Mouse (Mus musculus): ENCODE measurements around the gene Naaa. TPM values are rescaled to one million over a fixed set of nuclear protein-coding genes. Genes with fewer than 3 reads are reported as not detected.

Naaa gene
- polyA plus RNA-seq, 1 experiment from 2014 or later = 2.9 TPM

DNA sequence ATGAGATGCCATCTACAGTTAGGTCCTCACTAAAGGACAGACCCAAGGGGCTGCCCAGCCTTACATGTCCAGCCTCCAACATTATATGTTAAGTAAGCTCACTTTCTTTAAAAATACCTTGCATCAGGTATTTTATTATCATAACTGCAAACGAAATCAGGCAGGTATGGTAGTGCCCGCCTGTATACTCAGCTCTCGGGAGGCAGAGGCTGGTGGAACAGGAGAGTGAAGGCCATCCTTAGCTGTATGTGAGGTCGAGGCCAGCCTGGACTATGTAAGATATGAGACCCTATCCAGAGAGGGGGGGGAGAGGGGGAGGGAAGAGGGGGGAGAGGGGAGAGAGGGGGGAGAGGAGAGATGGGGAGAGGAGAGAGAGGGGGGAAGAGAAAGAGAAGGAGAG lies 44.6 kb downstream of the Naaa start:
- no peaks in the 10 kb centered on the region for H3K4me1 ChIP-seq (ENCODE audit: control insufficient read depth, insufficient read depth, low read length)
- H3K4me3 ChIP-seq (ENCODE audit: low read depth, low read length) = no peak overlapping the region
- no peak overlapping the region for H3K9ac ChIP-seq (replicated peaks; ENCODE audit: low read length)
- H3K27ac ChIP-seq (replicated peaks; ENCODE audit: low read depth, low read length) = no peak overlapping the region
- no peak overlapping the region for H3K4me2 ChIP-seq (ENCODE audit: low read depth, low read length)
- H3K36me3 ChIP-seq (replicated peaks; ENCODE audit: control insufficient read depth, insufficient read depth, low read depth, low read length) = no peaks in the 10 kb centered on the region
- ATAC-seq (replicated peaks; ENCODE audit: insufficient number of reproducible peaks, low FRiP score, low TSS enrichment, low read depth) (no peak), DNase-seq (ENCODE audit: low spot score) (no peak)
- 90% methylated on average over 4 of the region's 4 CpGs for WGBS
- H3K9me3 ChIP-seq (replicated peaks; ENCODE audit: control insufficient read depth, low read length) = no peaks in the 10 kb centered on the region
- H3K27me3 ChIP-seq (ENCODE audit: control insufficient read depth, insufficient read depth, low read length) = no peaks in the 10 kb centered on the region

GRCm38 (mm10) chr5:92231836-92232235 lies 46.1 kb downstream of the Naaa start:
- H3K9me3 ChIP-seq (replicated peaks; ENCODE audit: control insufficient read depth, low read length) = no peaks in the 10 kb centered on the region
- no peaks in the 10 kb centered on the region for H3K36me3 ChIP-seq (replicated peaks; ENCODE audit: control insufficient read depth, insufficient read depth, low read depth, low read length)
- H3K4me1 ChIP-seq (ENCODE audit: control insufficient read depth, insufficient read depth, low read length) = no peaks in the 10 kb centered on the region
- 81% methylated on average over 10 of the region's 10 CpGs for WGBS
- no peak overlapping the region for H3K4me3 ChIP-seq (ENCODE audit: low read depth, low read length)
- ATAC-seq (replicated peaks; ENCODE audit: insufficient number of reproducible peaks, low FRiP score, low TSS enrichment, low read depth) (no peak), DNase-seq (ENCODE audit: low spot score) (no peak)
- no peak overlapping the region for H3K4me2 ChIP-seq (ENCODE audit: low read depth, low read length)
- H3K27ac ChIP-seq (replicated peaks; ENCODE audit: low read depth, low read length) = no peak overlapping the region
- no peaks in the 10 kb centered on the region for H3K27me3 ChIP-seq (ENCODE audit: control insufficient read depth, insufficient read depth, low read length)
- H3K9ac ChIP-seq (replicated peaks; ENCODE audit: low read length) = no peak overlapping the region

DNA sequence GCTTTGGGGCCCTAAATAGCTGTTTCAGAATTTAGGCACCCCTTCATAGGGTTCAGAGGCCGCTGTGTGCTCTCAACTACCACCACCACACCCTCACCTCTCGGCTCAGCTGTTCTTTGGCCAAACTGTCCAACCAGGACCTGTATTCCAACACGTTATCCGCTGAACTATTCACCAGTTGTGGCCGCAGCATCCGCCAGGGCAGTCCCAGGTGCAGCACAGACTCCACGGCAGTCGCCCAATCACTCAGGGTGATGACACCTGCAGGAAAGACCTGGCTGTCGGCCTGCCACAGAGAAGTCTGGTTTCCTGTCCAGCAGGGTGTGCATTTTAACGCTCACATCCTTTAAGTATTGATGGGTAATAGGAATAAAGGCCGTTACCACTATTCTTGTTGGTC lies 47.7 kb downstream of the Naaa start:
- no peaks in the 10 kb centered on the region for H3K4me1 ChIP-seq (ENCODE audit: control insufficient read depth, insufficient read depth, low read length)
- ATAC-seq (replicated peaks; ENCODE audit: insufficient number of reproducible peaks, low FRiP score, low TSS enrichment, low read depth) (no peak), DNase-seq (ENCODE audit: low spot score) (no peak)
- H3K4me2 ChIP-seq (ENCODE audit: low read depth, low read length) = no peak overlapping the region
- no peak overlapping the region for H3K9ac ChIP-seq (replicated peaks; ENCODE audit: low read length)
- no peaks in the 10 kb centered on the region for H3K9me3 ChIP-seq (replicated peaks; ENCODE audit: control insufficient read depth, low read length)
- H3K27me3 ChIP-seq (ENCODE audit: control insufficient read depth, insufficient read depth, low read length) = no peaks in the 10 kb centered on the region
- no peak overlapping the region for H3K4me3 ChIP-seq (ENCODE audit: low read depth, low read length)
- WGBS = 83% methylated on average over 11 of the region's 11 CpGs
- H3K36me3 ChIP-seq (replicated peaks; ENCODE audit: control insufficient read depth, insufficient read depth, low read depth, low read length) = no peaks in the 10 kb centered on the region
- no peak overlapping the region for H3K27ac ChIP-seq (replicated peaks; ENCODE audit: low read depth, low read length)

DNA sequence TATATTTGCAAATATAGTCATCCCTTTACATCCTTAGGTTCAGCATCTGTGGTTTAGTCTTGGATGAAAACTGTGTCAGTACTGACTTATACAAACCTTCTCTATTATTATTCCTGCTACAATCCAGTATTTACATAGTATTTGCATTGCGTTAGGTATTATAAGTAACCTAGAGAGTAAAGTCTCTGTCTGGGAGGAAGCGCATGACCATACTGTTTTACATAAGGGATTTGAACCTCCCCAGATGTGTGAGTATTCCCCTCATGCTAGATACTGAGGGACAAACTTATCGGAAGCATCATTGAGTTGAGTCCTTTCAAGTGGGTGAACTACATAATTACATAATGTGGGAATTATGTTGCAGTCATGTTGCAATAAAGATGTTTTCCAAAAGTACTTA lies 48.5 kb downstream of the Naaa start:
- Histone ChIP-seq H3K36me3 (replicated peaks; ENCODE audit: control insufficient read depth, insufficient read depth, low read depth, low read length) (no peaks in the 10 kb centered on the region), H3K4me2 (ENCODE audit: low read depth, low read length) (no peak overlapping the region), H3K4me1 (ENCODE audit: control insufficient read depth, insufficient read depth, low read length) (no peaks in the 10 kb centered on the region), H3K9ac (replicated peaks; ENCODE audit: low read length) (no peak overlapping the region), H3K27me3 (ENCODE audit: control insufficient read depth, insufficient read depth, low read length) (no peaks in the 10 kb centered on the region), H3K9me3 (replicated peaks; ENCODE audit: control insufficient read depth, low read length) (no peaks in the 10 kb centered on the region), H3K4me3 (ENCODE audit: low read depth, low read length) (no peak overlapping the region), H3K27ac (replicated peaks; ENCODE audit: low read depth, low read length) (no peak overlapping the region)
- 87% methylated on average over 3 of the region's 3 CpGs for WGBS
- ATAC-seq (replicated peaks; ENCODE audit: insufficient number of reproducible peaks, low FRiP score, low TSS enrichment, low read depth) (no peak), DNase-seq (ENCODE audit: low spot score) (no peak)

- no peaks in the 10 kb centered on the region for H3K9me3 ChIP-seq (replicated peaks; ENCODE audit: control insufficient read depth, low read length)
- DNase-seq (ENCODE audit: low spot score) (no peak), ATAC-seq (replicated peaks; ENCODE audit: insufficient number of reproducible peaks, low FRiP score, low TSS enrichment, low read depth) (no peak)
- no peaks in the 10 kb centered on the region for H3K36me3 ChIP-seq (replicated peaks; ENCODE audit: control insufficient read depth, insufficient read depth, low read depth, low read length)
- H3K27ac ChIP-seq (replicated peaks; ENCODE audit: low read depth, low read length) = no peak overlapping the region
- no peak overlapping the region for H3K4me2 ChIP-seq (ENCODE audit: low read depth, low read length)
- H3K9ac ChIP-seq (replicated peaks; ENCODE audit: low read length) = no peak overlapping the region
- WGBS = 23% methylated on average over 10 of the region's 10 CpGs
- no peaks in the 10 kb centered on the region for H3K27me3 ChIP-seq (ENCODE audit: control insufficient read depth, insufficient read depth, low read length)
- H3K4me3 ChIP-seq (ENCODE audit: low read depth, low read length) = no peak overlapping the region
- H3K4me1 ChIP-seq (ENCODE audit: control insufficient read depth, insufficient read depth, low read length) = no peaks in the 10 kb centered on the region
Measured at GRCm38 (mm10) chr5:92228776-92229175, 49.2 kb downstream of the Naaa start.

GRCm38 (mm10) chr5:92227782-92228181 lies 50.2 kb downstream of the Naaa start:
- Histone ChIP-seq H3K27me3 (ENCODE audit: control insufficient read depth, insufficient read depth, low read length) (no peaks in the 10 kb centered on the region), H3K27ac (replicated peaks; ENCODE audit: low read depth, low read length) (no peak overlapping the region), H3K4me1 (ENCODE audit: control insufficient read depth, insufficient read depth, low read length) (no peaks in the 10 kb centered on the region), H3K4me2 (ENCODE audit: low read depth, low read length) (no peak overlapping the region), H3K9ac (replicated peaks; ENCODE audit: low read length) (no peak overlapping the region), H3K9me3 (replicated peaks; ENCODE audit: control insufficient read depth, low read length) (no peaks in the 10 kb centered on the region), H3K36me3 (replicated peaks; ENCODE audit: control insufficient read depth, insufficient read depth, low read depth, low read length) (no peaks in the 10 kb centered on the region), H3K4me3 (ENCODE audit: low read depth, low read length) (no peak overlapping the region)
- no peak for DNase-seq (ENCODE audit: low spot score)
- 75% methylated on average over 7 of the region's 7 CpGs for WGBS
- ATAC-seq (replicated peaks; ENCODE audit: insufficient number of reproducible peaks, low FRiP score, low TSS enrichment, low read depth) = no peak

DNA sequence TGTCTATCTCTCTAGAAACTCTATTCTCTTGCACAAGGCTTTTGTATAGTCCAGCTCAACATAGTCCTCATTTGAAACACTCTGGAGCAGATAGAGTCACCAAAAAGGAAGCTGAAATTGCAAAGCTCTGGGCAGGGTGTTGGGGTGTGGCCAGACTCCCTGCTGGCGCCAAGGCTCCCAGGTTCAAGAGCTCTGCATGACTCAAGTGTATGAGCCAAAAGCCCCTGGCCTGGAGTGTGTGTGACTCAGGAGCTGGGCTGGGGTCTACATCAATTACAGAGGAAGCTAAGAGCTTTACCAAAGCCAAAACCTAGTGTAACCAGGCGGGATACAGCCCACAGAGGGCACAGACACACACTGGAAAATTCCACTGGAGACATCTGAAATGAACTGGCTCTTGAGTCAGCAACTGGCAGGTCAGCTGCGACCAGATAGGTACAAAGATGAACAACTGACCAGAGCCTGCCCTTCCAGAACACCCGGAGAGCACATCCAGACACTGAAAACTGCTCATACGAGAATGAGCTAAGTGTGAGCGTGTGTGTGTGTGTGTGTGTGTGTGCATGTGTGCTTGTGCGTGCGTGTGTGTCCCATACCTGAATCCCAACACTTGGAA lies 57.6 kb downstream of the Naaa start:
- WGBS = 89% methylated on average over 8 of the region's 8 CpGs
- Histone ChIP-seq H3K27me3 (ENCODE audit: control insufficient read depth, insufficient read depth, low read length) (no peaks in the 10 kb centered on the region), H3K36me3 (replicated peaks; ENCODE audit: control insufficient read depth, insufficient read depth, low read depth, low read length) (no peaks in the 10 kb centered on the region), H3K27ac (replicated peaks; ENCODE audit: low read depth, low read length) (no peak overlapping the region), H3K4me2 (ENCODE audit: low read depth, low read length) (no peak overlapping the region), H3K9ac (replicated peaks; ENCODE audit: low read length) (no peak overlapping the region), H3K4me1 (ENCODE audit: control insufficient read depth, insufficient read depth, low read length) (no peaks in the 10 kb centered on the region), H3K9me3 (replicated peaks; ENCODE audit: control insufficient read depth, low read length) (no peaks in the 10 kb centered on the region), H3K4me3 (ENCODE audit: low read depth, low read length) (no peak overlapping the region)
- ATAC-seq (replicated peaks; ENCODE audit: insufficient number of reproducible peaks, low FRiP score, low TSS enrichment, low read depth) (no peak), DNase-seq (ENCODE audit: low spot score) (no peak)

- ATAC-seq (replicated peaks; ENCODE audit: insufficient number of reproducible peaks, low FRiP score, low TSS enrichment, low read depth) = no peak
Measured at GRCm38 (mm10) chr5:92219826-92220225, 58.1 kb downstream of the Naaa start.

More at GRCm38 (mm10) chr5:92219826-92220225, 58.1 kb downstream of the Naaa start:
- Histone ChIP-seq H3K4me3 (ENCODE audit: low read depth, low read length) (no peak overlapping the region), H3K27ac (replicated peaks; ENCODE audit: low read depth, low read length) (no peak overlapping the region), H3K9ac (replicated peaks; ENCODE audit: low read length) (no peak overlapping the region), H3K9me3 (replicated peaks; ENCODE audit: control insufficient read depth, low read length) (no peaks in the 10 kb centered on the region), H3K27me3 (ENCODE audit: control insufficient read depth, insufficient read depth, low read length) (no peaks in the 10 kb centered on the region), H3K36me3 (replicated peaks; ENCODE audit: control insufficient read depth, insufficient read depth, low read depth, low read length) (no peaks in the 10 kb centered on the region), H3K4me2 (ENCODE audit: low read depth, low read length) (no peak overlapping the region), H3K4me1 (ENCODE audit: control insufficient read depth, insufficient read depth, low read length) (no peaks in the 10 kb centered on the region)
- 74% methylated on average over 6 of the region's 6 CpGs for WGBS
- DNase-seq (ENCODE audit: low spot score) = no peak
